8 mouse cellular contexts compared by ENCODE assay signal in genomic region chr13:43481859-43482245, GRCm38 (mm10). TPM values are rescaled to one million over a fixed set of nuclear protein-coding genes. Genes with fewer than 3 reads are reported as not detected.
A peak's percentile ranks its signal among the peaks of the same experiment; 100 is the strongest.
DNase-seq lines count a peak whose midpoint lies in the region; ATAC-seq and TF ChIP-seq lines count a peak whose summit lies in the region.

No protein-coding gene starts in this region.

- peak overlapping the region; percentile 100 for H3K9ac ChIP-seq in heart, embryonic 16.5 days (ENCODE audit: low read length)
- peak overlapping the region; percentile 93 for H3K9ac ChIP-seq in liver, embryonic 15.5 days

- H3K4me3 ChIP-seq in testis, adult 2 months (ENCODE audit: control insufficient read depth, low read depth, low read length), result peak overlapping the region; percentile 98
- H3K4me3 ChIP-seq in heart, embryonic 16.5 days (ENCODE audit: low read length), result peak overlapping the region; percentile 100
- H3K4me3 ChIP-seq in liver, embryonic 15.5 days (replicated peaks), result peak overlapping the region; percentile 91
- peak overlapping the region; percentile 100 for H3K4me3 ChIP-seq in olfactory bulb, adult 2 months (ENCODE audit: insufficient read depth, low read depth, low read length)

- peak overlapping the region; percentile 79 for H3K4me2 ChIP-seq in heart, embryonic 16.5 days (ENCODE audit: low read depth, low read length)
- H3K4me2 ChIP-seq in liver, embryonic 15.5 days, result peak overlapping the region; percentile 89

- no peaks in the 10 kb centered on the region; the same call in 1 of the 2 replicates for H3K4me1 ChIP-seq in testis, adult 2 months (ENCODE audit: control insufficient read depth, insufficient read depth, low read length)
- H3K4me1 ChIP-seq in heart, embryonic 16.5 days (ENCODE audit: control insufficient read depth, insufficient read depth, low read length), result peaks cover 18% of the 10 kb centered on the region
- H3K4me1 ChIP-seq in liver, embryonic 15.5 days (replicated peaks), result peaks cover 34% of the 10 kb centered on the region
- H3K4me1 ChIP-seq in olfactory bulb, adult 2 months (ENCODE audit: control insufficient read depth, insufficient read depth, low read length), result no peaks in the 10 kb centered on the region

- peak overlapping the region; percentile 89 for H3K27ac ChIP-seq in testis, adult 2 months (ENCODE audit: control insufficient read depth, insufficient read depth, low read depth, low read length)
- peak overlapping the region; percentile 94; the same call in 1 of the 2 replicates for H3K27ac ChIP-seq in heart, embryonic 16.5 days (ENCODE audit: low read length)
- H3K27ac ChIP-seq in liver, embryonic 15.5 days (replicated peaks), result peak overlapping the region; percentile 96; the same call in 1 of the 2 replicates
- H3K27ac ChIP-seq in olfactory bulb, adult 2 months (ENCODE audit: insufficient read depth, low read depth, low read length), result 0 out of 2 replicates have a peak overlapping the region, but pooled peaks have one; percentile 31

- no peaks in the 10 kb centered on the region; the same call in 1 of the 2 replicates for H3K36me3 ChIP-seq in testis, adult 2 months (ENCODE audit: control insufficient read depth, insufficient read depth, low read length)
- H3K36me3 ChIP-seq in heart, embryonic 16.5 days (ENCODE audit: control insufficient read depth, insufficient read depth), result no peaks in the 10 kb centered on the region
- no peaks in the 10 kb centered on the region for H3K36me3 ChIP-seq in liver, embryonic 15.5 days (replicated peaks)

- WGBS in heart, embryonic 16.5 days, result 39% methylated on average over 6 of the region's 6 CpGs
- 40% methylated on average over 6 of the region's 6 CpGs for WGBS in liver, embryonic 15.5 days (ENCODE audit: insufficient replicate concordance)
- whole genome bisulfite sequencing in olfactory bulb, adult 2 months, result 19% methylated on average over 6 of the region's 6 CpGs

- no peaks in the 10 kb centered on the region for H3K9me3 ChIP-seq in heart, embryonic 16.5 days (replicated peaks; ENCODE audit: control insufficient read depth, low read length)
- H3K9me3 ChIP-seq in liver, embryonic 15.5 days (replicated peaks), result no peaks in the 10 kb centered on the region

- no peak for TF ChIP-seq POLR2A in testis, adult 2 months (IDR thresholded peaks at IDR 0.05; ENCODE audit: control insufficient read depth, low read depth, low read length)
- no peak for TF ChIP-seq POLR2A in olfactory bulb, adult 2 months (IDR thresholded peaks at IDR 0.05; ENCODE audit: insufficient read depth, low read depth, low read length)

- TF ChIP-seq CTCF in testis, adult 2 months (IDR thresholded peaks at IDR 0.05; ENCODE audit: control insufficient read depth, insufficient read depth, insufficient replicate concordance, low read depth, low read length), result no peak
- TF ChIP-seq CTCF in olfactory bulb, adult 2 months (IDR thresholded peaks at IDR 0.05; ENCODE audit: insufficient read depth, low read depth, low read length), result no peak

- no peaks in the 10 kb centered on the region for H3K27me3 ChIP-seq in testis, adult 2 months (ENCODE audit: control insufficient read depth, insufficient read depth, low read length)
- H3K27me3 ChIP-seq in heart, embryonic 16.5 days (ENCODE audit: control insufficient read depth, insufficient read depth, low read length), result no peaks in the 10 kb centered on the region
- 0 out of 2 replicates have a peak, but pooled peaks cover 4% of the 10 kb centered on the region for H3K27me3 ChIP-seq in liver, embryonic 15.5 days

- DNase-seq in testis, postnatal 10 days (ENCODE audit: low spot score), result no peak
- DNase-seq in adrenal gland, adult 18-20 months (ENCODE audit: low spot score in 2 of 2), result no peak
- DNase-seq in cerebellum, adult 11-12 months, result no peak
- DNase-seq in layer of hippocampus, postnatal 14 days (ENCODE audit: low spot score in 2 of 2), result no peak

- no peak for ATAC-seq in heart, embryonic 16.5 days (replicated peaks; ENCODE audit: extremely low read depth, insufficient read depth, low FRiP score)
- ATAC-seq in liver, embryonic 15.5 days (ENCODE audit: insufficient read depth), result no peak

RNA-seq across cellular contexts. Expression of gene Ranbp9, which starts 0.8 kb away (rescaled TPM):
- 141 and 164 TPM in 2 replicates for polyA plus RNA-seq in testis, adult 2 months (2012; rRNA removed)
- 8.0 and 8.1 TPM in 2 replicates for polyA plus RNA-seq in heart, embryonic 16.5 days (2015; fragmentation: Nextera tagmentation; extraction: Ambion mirVana)
- 2.9 and 3.3 TPM in 2 replicates for polyA plus RNA-seq in liver, embryonic 15.5 days (2015; fragmentation: Nextera tagmentation; extraction: Ambion mirVana)
- 568 TPM in 1 of 2 replicates, not detected in the other for polyA plus RNA-seq in olfactory bulb, adult 2 months (2012; ENCODE audit: insufficient read depth, insufficient read length, low replicate concordance, missing spikeins)
- 10 to 100 TPM; 57.4 to 73.0 TPM for total RNA-seq in adrenal gland, adult 18-20 months (2021)
- 10 to 100 TPM; 79.4 to 82.4 TPM for total RNA-seq in layer of hippocampus, postnatal 14 days (2021)

Comparison
In these comparisons a context has a peak if more than half of its experiments do, and no peak if none do; other contexts are left out.
1. H3K27ac ChIP-seq: peak in every context shown above with its lines; median percentile 96 in liver, embryonic 15.5 days; 94 in heart, embryonic 16.5 days; 89 in testis, adult 2 months; 31 in olfactory bulb, adult 2 months.